Mouse (Mus musculus) lung, adult 2 months (tissue): Measurements from ENCODE around the gene Panx2. TPM values are rescaled to one million over a fixed set of nuclear protein-coding genes. Genes with fewer than 3 reads are reported as not detected.

ENCODE experiments used
- DNase-seq: peaks from one replicate; pipeline ENCODE4 v3.0.0; 2022
- H3K4me1 ChIP-seq: fragments of 200-500 bp; 2 replicates; pipeline ENCODE4 v1.6.1; 2011; ENCODE audit warnings: low read length; ENCODE audit not compliant: control insufficient read depth, insufficient read depth
- H3K4me3 ChIP-seq: fragments of 200-500 bp; replicated peaks from 2 replicates; pipeline ENCODE3; 2011; ENCODE audit warnings: low read depth, mild to moderate bottlenecking, control low read depth, low read length; ENCODE audit errors: extremely low read depth
- CTCF ChIP-seq: fragments of 200-500 bp; IDR thresholded peaks from 2 replicates; pipeline ENCODE4 v1.5.1; 2011; ENCODE audit warnings: mild to moderate bottlenecking, low read length, control low read depth; ENCODE audit not compliant: insufficient read depth
- POLR2A ChIP-seq: fragments of 200-500 bp; IDR thresholded peaks from 2 replicates; pipeline ENCODE4 v1.6.1; 2011; ENCODE audit warnings: low read depth, mild to moderate bottlenecking, control low read depth, low read length, borderline replicate concordance; ENCODE audit errors: extremely low read depth
- WGBS: fragments of 180-500 bp; shearing (Covaris S2); methylation state at CpG from one replicate; pipeline ENCODE4 v1.1.7; 2018; 5-methylcytosine and 5-hydroxymethylcytosine counted together
- polyA plus RNA-seq: library from polyadenylated mRNA; depleted of rRNA; stranded (reverse); fragments of >200 nt; gene quantifications from 2 replicates; pipeline ENCODE4 v1.2.3, GENCODE M21; 2012

The Panx2 gene
- polyA plus RNA-seq, 1 experiment, result 0.36 TPM

- Histone ChIP-seq H3K4me3 (peak overlapping the region; percentile 80), H3K4me1 (no peaks in the 10 kb centered on the region)
- WGBS, result 1% methylated on average over 68 of the region's 68 CpGs
- TF ChIP-seq POLR2A (no peak), CTCF (no peak)
- DNase-seq, result no peak
These were observed 29.9 kb downstream of the Panx2 start for GRCm38 (mm10) chr15:89089248-89090051.

- 87% methylated on average over 4 of the region's 4 CpGs for WGBS
- H3K4me3 ChIP-seq, result no peak overlapping the region
- no peaks in the 10 kb centered on the region for H3K4me1 ChIP-seq
- TF ChIP-seq POLR2A (no peak), CTCF (no peak)
- no peak for DNase-seq
These were observed 31.1 kb downstream of the Panx2 start for GRCm38 (mm10) chr15:89090662-89091061.

GRCm38 (mm10) chr15:89092181-89092580 is 32.6 kb downstream of the Panx2 start:
- H3K4me3 ChIP-seq, result no peak overlapping the region
- TF ChIP-seq CTCF, result no peak
- no peak for TF ChIP-seq POLR2A
- WGBS, result 81% methylated on average over 5 of the region's 5 CpGs
- DNase-seq, result no peak
- H3K4me1 ChIP-seq, result no peaks in the 10 kb centered on the region

- no peak overlapping the region for H3K4me3 ChIP-seq
- no peak for TF ChIP-seq CTCF
- TF ChIP-seq POLR2A, result no peak
- H3K4me1 ChIP-seq, result no peaks in the 10 kb centered on the region
- no peak for DNase-seq
- 93% methylated on average over 5 of the region's 5 CpGs for WGBS
These were observed 37.9 kb downstream of the Panx2 start for GRCm38 (mm10) chr15:89097450-89097849.

- WGBS, result 90% methylated on average over 7 of the region's 7 CpGs
- TF ChIP-seq CTCF (no peak), POLR2A (no peak)
- Histone ChIP-seq H3K4me1 (no peaks in the 10 kb centered on the region), H3K4me3 (no peak overlapping the region)
- no peak for DNase-seq
These were observed 39.1 kb downstream of the Panx2 start for GRCm38 (mm10) chr15:89098616-89099015.

GRCm38 (mm10) chr15:89100823-89101222 is 41.3 kb downstream of the Panx2 start:
- Histone ChIP-seq H3K4me3 (no peak overlapping the region), H3K4me1 (no peaks in the 10 kb centered on the region)
- DNase-seq, result no peak
- TF ChIP-seq POLR2A (no peak), CTCF (no peak)
- 89% methylated on average over 12 of the region's 12 CpGs for WGBS

GRCm38 (mm10) chr15:89102646-89103045 is 43.1 kb downstream of the Panx2 start:
- no peak overlapping the region for H3K4me3 ChIP-seq
- DNase-seq, result no peak
- 78% methylated on average over 5 of the region's 5 CpGs for WGBS
- no peak for TF ChIP-seq CTCF
- TF ChIP-seq POLR2A, result no peak
- H3K4me1 ChIP-seq, result no peaks in the 10 kb centered on the region

- WGBS, result 85% methylated on average over 10 of the region's 10 CpGs
- Histone ChIP-seq H3K4me3 (no peak overlapping the region), H3K4me1 (no peaks in the 10 kb centered on the region)
- TF ChIP-seq POLR2A (no peak), CTCF (no peak)
- no peak for DNase-seq
These were observed 44.4 kb downstream of the Panx2 start for GRCm38 (mm10) chr15:89103921-89104320.

GRCm38 (mm10) chr15:89104425-89104824 is 44.9 kb downstream of the Panx2 start:
- 91% methylated on average over 8 of the region's 8 CpGs for WGBS
- Histone ChIP-seq H3K4me3 (no peak overlapping the region), H3K4me1 (no peaks in the 10 kb centered on the region)
- no peak for DNase-seq
- TF ChIP-seq POLR2A (no peak), CTCF (no peak)

- 90% methylated on average over 13 of the region's 13 CpGs for WGBS
- DNase-seq, result no peak
- Histone ChIP-seq H3K4me1 (no peaks in the 10 kb centered on the region), H3K4me3 (no peak overlapping the region)
- TF ChIP-seq POLR2A (no peak), CTCF (no peak)
These were observed 46.5 kb downstream of the Panx2 start for GRCm38 (mm10) chr15:89106073-89106472.
